Mouse (Mus musculus): Measurements from ENCODE around the gene Klb. TPM values are rescaled to one million over a fixed set of nuclear protein-coding genes. Genes with fewer than 3 reads are reported as not detected.

Gene Klb
- polyA plus RNA-seq, 1 experiment from 2014 or later, result 1.9 TPM

- Histone ChIP-seq H3K36me3 (no peaks in the 10 kb centered on the region), H3K27me3 (replicated peaks) (no peaks in the 10 kb centered on the region), H3K9me3 (no peaks in the 10 kb centered on the region), H3K4me1 (peaks cover 7% of the 10 kb centered on the region; the same call in 1 of the 2 replicates), H3K27ac (peak overlapping the region; percentile 85; the same call in 1 of the 2 replicates), H3K9ac (peak overlapping the region; percentile 73), H3K4me3 (replicated peaks) (peak overlapping the region; percentile 85), H3K4me2 (peak overlapping the region; percentile 73)
- whole genome bisulfite sequencing, result 1% methylated on average over 8 of the region's 8 CpGs
- no peak for ATAC-seq (ENCODE audit: insufficient read depth, low FRiP score, low read depth)
Observed at GRCm38 (mm10) chr5:65334788-65335187, 13.3 kb upstream of the Klb start.

DNA sequence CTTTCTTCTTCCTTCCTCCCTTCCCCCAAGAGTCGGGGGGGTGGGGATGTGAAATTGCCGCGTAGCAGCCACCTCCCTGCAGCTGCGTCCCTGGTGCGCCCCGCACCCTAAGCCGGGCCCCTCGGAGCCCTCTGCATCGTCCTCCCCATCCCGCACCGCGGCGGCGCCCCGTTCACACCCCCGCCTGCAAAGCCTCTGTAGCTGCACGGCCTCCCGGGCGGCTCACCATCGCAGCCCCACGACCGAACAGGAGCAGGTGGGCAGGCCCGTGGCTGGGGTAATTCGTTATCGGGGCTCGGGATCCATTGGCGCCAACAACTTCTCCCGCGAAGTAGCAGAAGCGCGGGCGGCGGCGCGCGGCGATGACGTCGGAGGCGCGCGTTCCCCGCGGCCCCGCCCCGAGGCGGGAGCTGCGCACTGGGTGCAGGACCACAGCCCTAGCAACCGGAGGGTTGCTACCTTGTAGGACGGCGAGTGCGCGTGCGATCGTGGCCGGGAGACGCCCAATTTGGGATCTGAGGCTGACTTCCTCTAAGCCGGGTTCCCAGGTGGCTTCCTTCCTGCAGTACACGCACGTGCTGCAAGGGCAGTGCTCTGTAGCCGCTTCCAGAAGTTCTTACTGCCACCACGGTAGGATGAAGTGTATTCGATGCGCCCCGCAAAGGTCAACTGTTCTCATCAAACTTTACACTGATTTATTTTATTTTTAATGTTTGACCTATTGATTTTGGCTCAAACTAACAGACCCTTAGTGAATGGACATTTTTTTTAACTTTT lies 12.6 kb upstream of the Klb start, which contains the start of gene Rfc1:
Rfc1 (minus strand) TSS at position 373 of the 777 bp plus-strand sequence.
- H3K4me3 ChIP-seq (replicated peaks), result peak within 1 kb of the TSS; percentile 85
- WGBS, result under 1% methylated on average over 65 of the region's 65 CpGs
- ATAC-seq (ENCODE audit: insufficient read depth, low FRiP score, low read depth), result peak; percentile 96
- H3K4me2 ChIP-seq, result peak within 1 kb of the TSS; percentile 73
- no peaks in the 10 kb centered on the region for H3K27me3 ChIP-seq (replicated peaks)
- no peaks in the 10 kb centered on the region for H3K36me3 ChIP-seq
- H3K9ac ChIP-seq, result peak within 1 kb of the TSS; percentile 73
- peaks cover 7% of the 10 kb centered on the region; the same call in 1 of the 2 replicates for H3K4me1 ChIP-seq
- no peaks in the 10 kb centered on the region for H3K9me3 ChIP-seq
- H3K27ac ChIP-seq, result peak within 1 kb of the TSS; percentile 85

DNA sequence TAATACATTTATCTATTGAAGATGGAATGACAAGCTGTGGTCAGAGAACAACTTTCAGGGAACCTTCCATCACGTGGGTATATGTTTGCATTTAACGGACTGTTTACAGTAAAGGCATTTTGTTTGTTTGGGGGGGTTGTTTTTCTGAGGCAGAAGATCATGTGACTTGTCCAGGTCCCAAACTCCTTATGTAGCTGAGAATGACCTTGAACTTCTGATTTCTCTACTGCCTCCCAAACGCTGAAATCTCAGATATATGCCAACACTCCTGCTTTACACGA lies 12.1 kb upstream of the Klb start:
- no peak overlapping the region for H3K9ac ChIP-seq
- no peak overlapping the region for H3K27ac ChIP-seq
- peak overlapping the region; percentile 73 for H3K4me2 ChIP-seq
- no peaks in the 10 kb centered on the region for H3K9me3 ChIP-seq
- 19% methylated on average over 4 of the region's 4 CpGs for WGBS
- ATAC-seq (ENCODE audit: insufficient read depth, low FRiP score, low read depth), result peak; percentile 4; the same call in 1 of the 2 replicates
- H3K27me3 ChIP-seq (replicated peaks), result no peaks in the 10 kb centered on the region
- peak overlapping the region; percentile 85 for H3K4me3 ChIP-seq (replicated peaks)
- H3K36me3 ChIP-seq, result no peaks in the 10 kb centered on the region
- H3K4me1 ChIP-seq, result peaks cover 7% of the 10 kb centered on the region; the same call in 1 of the 2 replicates

GRCm38 (mm10) chr5:65338394-65338793 lies 9.7 kb upstream of the Klb start:
- H3K36me3 ChIP-seq, result no peaks in the 10 kb centered on the region
- H3K4me2 ChIP-seq, result no peak overlapping the region
- peaks cover 7% of the 10 kb centered on the region; the same call in 1 of the 2 replicates for H3K4me1 ChIP-seq
- H3K27me3 ChIP-seq (replicated peaks), result no peaks in the 10 kb centered on the region
- H3K4me3 ChIP-seq (replicated peaks), result no peak overlapping the region
- H3K9ac ChIP-seq, result no peak overlapping the region
- 83% methylated on average over 6 of the region's 6 CpGs for WGBS
- ATAC-seq (ENCODE audit: insufficient read depth, low FRiP score, low read depth), result no peak
- H3K9me3 ChIP-seq, result no peaks in the 10 kb centered on the region
- no peak overlapping the region for H3K27ac ChIP-seq

- no peak for ATAC-seq (ENCODE audit: insufficient read depth, low FRiP score, low read depth)
- Histone ChIP-seq H3K9ac (no peak overlapping the region), H3K4me3 (replicated peaks) (no peak overlapping the region), H3K27me3 (replicated peaks) (no peaks in the 10 kb centered on the region), H3K4me1 (no peaks in the 10 kb centered on the region), H3K27ac (no peak overlapping the region), H3K36me3 (no peaks in the 10 kb centered on the region), H3K4me2 (no peak overlapping the region), H3K9me3 (no peaks in the 10 kb centered on the region)
- WGBS, result 22% methylated on average over 4 of the region's 4 CpGs
Observed at GRCm38 (mm10) chr5:65340167-65340566, 7.9 kb upstream of the Klb start.

- H3K4me1 ChIP-seq, result no peaks in the 10 kb centered on the region
- H3K36me3 ChIP-seq, result no peaks in the 10 kb centered on the region
- H3K4me2 ChIP-seq, result no peak overlapping the region
- H3K9ac ChIP-seq, result no peak overlapping the region
- 56% methylated on average over 10 of the region's 10 CpGs for WGBS
- H3K9me3 ChIP-seq, result no peaks in the 10 kb centered on the region
- no peak overlapping the region for H3K4me3 ChIP-seq (replicated peaks)
- ATAC-seq (ENCODE audit: insufficient read depth, low FRiP score, low read depth), result no peak
- no peaks in the 10 kb centered on the region for H3K27me3 ChIP-seq (replicated peaks)
- H3K27ac ChIP-seq, result no peak overlapping the region
Observed at GRCm38 (mm10) chr5:65350508-65350907, 2.4 kb downstream of the Klb start.

- Histone ChIP-seq H3K36me3 (no peaks in the 10 kb centered on the region), H3K9me3 (no peaks in the 10 kb centered on the region), H3K4me3 (replicated peaks) (no peak overlapping the region), H3K27me3 (replicated peaks) (no peaks in the 10 kb centered on the region), H3K9ac (no peak overlapping the region), H3K27ac (no peak overlapping the region), H3K4me2 (no peak overlapping the region), H3K4me1 (no peaks in the 10 kb centered on the region)
- WGBS, result 65% methylated on average over 3 of the region's 3 CpGs
- ATAC-seq (ENCODE audit: insufficient read depth, low FRiP score, low read depth), result no peak
Observed at GRCm38 (mm10) chr5:65354097-65354496, 6.0 kb downstream of the Klb start.

- H3K4me1 ChIP-seq, result no peaks in the 10 kb centered on the region
- WGBS, result 72% methylated on average over 5 of the region's 5 CpGs
- H3K27ac ChIP-seq, result no peak overlapping the region
- no peak overlapping the region for H3K4me3 ChIP-seq (replicated peaks)
- no peak overlapping the region for H3K4me2 ChIP-seq
- H3K27me3 ChIP-seq (replicated peaks), result no peaks in the 10 kb centered on the region
- no peak overlapping the region for H3K9ac ChIP-seq
- no peak for ATAC-seq (ENCODE audit: insufficient read depth, low FRiP score, low read depth)
- H3K9me3 ChIP-seq, result no peaks in the 10 kb centered on the region
- H3K36me3 ChIP-seq, result no peaks in the 10 kb centered on the region
Observed at GRCm38 (mm10) chr5:65354985-65355384, 6.9 kb downstream of the Klb start.

DNA sequence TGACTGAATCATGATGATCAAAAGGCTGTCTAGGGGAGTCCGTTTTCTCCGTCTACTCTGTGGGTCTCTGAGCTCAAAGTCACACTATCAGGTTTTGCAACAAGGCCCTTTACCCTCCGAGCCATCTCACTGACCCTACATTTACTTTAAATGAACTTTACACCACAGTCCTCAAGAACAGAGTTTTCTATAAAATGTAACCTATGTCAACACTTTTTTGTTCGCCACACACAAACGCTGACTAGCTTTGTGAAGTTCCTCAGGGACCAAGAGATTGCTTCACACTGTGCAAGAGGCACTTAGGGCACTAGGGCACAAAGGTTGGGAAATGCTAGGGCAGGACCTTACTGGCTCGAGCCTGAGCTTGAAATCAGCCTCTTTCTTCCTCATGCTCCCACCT lies 8.7 kb downstream of the Klb start:
- Histone ChIP-seq H3K4me3 (replicated peaks) (no peak overlapping the region), H3K4me2 (no peak overlapping the region), H3K4me1 (no peaks in the 10 kb centered on the region), H3K9ac (no peak overlapping the region), H3K9me3 (no peaks in the 10 kb centered on the region), H3K27ac (no peak overlapping the region), H3K27me3 (replicated peaks) (no peaks in the 10 kb centered on the region), H3K36me3 (no peaks in the 10 kb centered on the region)
- 74% methylated on average over 6 of the region's 6 CpGs for WGBS
- ATAC-seq (ENCODE audit: insufficient read depth, low FRiP score, low read depth), result no peak

DNA sequence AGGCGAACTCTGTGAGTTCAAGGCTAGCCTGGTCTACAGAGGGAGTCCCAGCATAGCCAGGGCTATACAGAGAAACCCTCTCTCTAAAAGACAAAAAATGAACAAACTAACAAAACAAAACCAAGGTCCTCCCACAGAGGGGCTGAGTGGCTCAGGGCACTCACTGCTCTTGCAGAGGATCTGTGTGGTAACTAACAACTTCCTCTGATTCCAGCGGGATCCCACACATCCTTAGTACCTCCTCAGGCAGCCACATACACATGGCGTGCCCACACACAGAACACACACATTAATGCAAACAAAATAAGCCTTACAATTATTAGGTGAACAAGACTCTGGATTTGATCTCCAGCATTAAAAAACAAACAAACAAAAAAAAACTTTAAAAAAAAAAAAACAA lies 9.7 kb downstream of the Klb start:
- no peaks in the 10 kb centered on the region for H3K4me1 ChIP-seq
- H3K27me3 ChIP-seq (replicated peaks), result no peaks in the 10 kb centered on the region
- H3K9me3 ChIP-seq, result no peaks in the 10 kb centered on the region
- H3K4me3 ChIP-seq (replicated peaks), result no peak overlapping the region
- no peak for ATAC-seq (ENCODE audit: insufficient read depth, low FRiP score, low read depth)
- 90% methylated on average over 3 of the region's 3 CpGs for WGBS
- no peak overlapping the region for H3K27ac ChIP-seq
- H3K36me3 ChIP-seq, result no peaks in the 10 kb centered on the region
- no peak overlapping the region for H3K9ac ChIP-seq
- no peak overlapping the region for H3K4me2 ChIP-seq

- Histone ChIP-seq H3K9me3 (no peaks in the 10 kb centered on the region), H3K27ac (no peak overlapping the region), H3K4me3 (replicated peaks) (no peak overlapping the region), H3K9ac (no peak overlapping the region), H3K27me3 (replicated peaks) (no peaks in the 10 kb centered on the region), H3K4me2 (no peak overlapping the region), H3K36me3 (no peaks in the 10 kb centered on the region), H3K4me1 (no peaks in the 10 kb centered on the region)
- no peak; the same call in 1 of the 2 replicates for ATAC-seq (ENCODE audit: insufficient read depth, low FRiP score, low read depth)
- WGBS, result 64% methylated on average over 11 of the region's 11 CpGs
Observed at GRCm38 (mm10) chr5:65367837-65368236, 19.7 kb downstream of the Klb start.

DNA sequence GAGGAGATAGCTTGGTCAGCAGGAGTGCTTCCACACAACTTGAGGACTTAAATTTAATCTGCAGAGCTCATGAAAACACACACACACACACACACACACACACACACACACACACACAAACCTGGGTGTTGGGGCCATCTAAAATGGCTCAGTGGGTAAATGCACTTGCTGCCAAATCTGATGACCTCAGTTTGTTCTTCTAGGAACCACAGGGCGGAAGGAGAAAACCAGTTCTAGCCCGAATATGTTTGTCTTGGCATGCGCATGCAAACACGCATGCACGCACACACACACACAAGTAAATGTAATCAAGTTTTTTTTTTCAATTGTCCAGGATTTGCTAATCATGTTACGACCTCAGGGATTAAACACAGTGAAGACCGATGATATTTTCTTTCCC lies 23.4 kb downstream of the Klb start:
- 95% methylated on average over 7 of the region's 7 CpGs for WGBS
- H3K27me3 ChIP-seq (replicated peaks), result no peaks in the 10 kb centered on the region
- no peaks in the 10 kb centered on the region for H3K9me3 ChIP-seq
- H3K4me2 ChIP-seq, result no peak overlapping the region
- H3K36me3 ChIP-seq, result no peaks in the 10 kb centered on the region
- no peak overlapping the region for H3K9ac ChIP-seq
- H3K27ac ChIP-seq, result no peak overlapping the region
- no peak overlapping the region for H3K4me3 ChIP-seq (replicated peaks)
- ATAC-seq (ENCODE audit: insufficient read depth, low FRiP score, low read depth), result no peak
- H3K4me1 ChIP-seq, result no peaks in the 10 kb centered on the region

All from stomach, embryonic 15.5 days (tissue).